Mouse (Mus musculus) limb, embryonic 10.5 days (tissue): ENCODE data around the gene Chfr. TPM values are rescaled to one million over a fixed set of nuclear protein-coding genes. Genes with fewer than 3 reads are reported as not detected.
"Not testable (repeated sequence)": the region's sequence is repeated elsewhere in the genome, so short reads cannot be mapped to it uniquely, and the experiment has no call there.

Experiments used
- DNase-seq: peaks from one replicate; pipeline ENCODE4 v3.0.0-alpha.2; 2017; ENCODE audit warnings: low spot score
- H3K27ac ChIP-seq: fragments of 300-500 bp; sonication (generic); 2 replicates; pipeline ENCODE4 v1.5.1; 2016; ENCODE audit warnings: mild to moderate bottlenecking
- H3K27me3 ChIP-seq: fragments of 300-500 bp; sonication (generic); 2 replicates; pipeline ENCODE4 v1.6.1; 2016; ENCODE audit warnings: low read depth, mild to moderate bottlenecking; ENCODE audit not compliant: poor library complexity, severe bottlenecking
- H3K36me3 ChIP-seq: fragments of 300-500 bp; sonication (generic); 2 replicates; pipeline ENCODE4 v1.6.1; 2016; ENCODE audit warnings: mild to moderate bottlenecking, moderate library complexity
- H3K4me1 ChIP-seq: fragments of 300-500 bp; sonication (generic); 2 replicates; pipeline ENCODE4 v1.6.1; 2016
- H3K4me3 ChIP-seq: fragments of 300-500 bp; sonication (generic); 2 replicates; pipeline ENCODE4 v1.5.1; 2016; ENCODE audit warnings: mild to moderate bottlenecking, moderate library complexity
- H3K9me3 ChIP-seq: fragments of 300-500 bp; sonication (generic); replicated peaks from 2 replicates; pipeline ENCODE4 v1.6.1; 2016; ENCODE audit warnings: mild to moderate bottlenecking
- WGBS: fragments of 180-500 bp; shearing (Covaris S2); methylation state at CpG from one replicate; pipeline ENCODE4 v1.1.7; 2016; 5-methylcytosine and 5-hydroxymethylcytosine counted together
- polyA plus RNA-seq: library from polyadenylated mRNA; unstranded; fragments of >200 nt; fragmentation: Nextera tagmentation; extraction: Ambion mirVana; gene quantifications from 2 replicates; pipeline ENCODE4 v1.2.1, GENCODE M21; 2016

The Chfr gene
- polyA plus RNA-seq, 1 experiment from 2014 or later, result 30.4 TPM

- Histone ChIP-seq H3K27me3 (peaks cover 21% of the 10 kb centered on the region), H3K27ac (no peak overlapping the region), H3K36me3 (peaks cover 49% of the 10 kb centered on the region), H3K4me1 (peaks cover 46% of the 10 kb centered on the region), H3K4me3 (no peak overlapping the region), H3K9me3 (no peaks in the 10 kb centered on the region)
- 93% methylated on average over 19 of the region's 19 CpGs for WGBS
- no peak for DNase-seq
Observed at GRCm38 (mm10) chr5:110102853-110103625, 32.6 kb upstream of the Chfr start.

DNA sequence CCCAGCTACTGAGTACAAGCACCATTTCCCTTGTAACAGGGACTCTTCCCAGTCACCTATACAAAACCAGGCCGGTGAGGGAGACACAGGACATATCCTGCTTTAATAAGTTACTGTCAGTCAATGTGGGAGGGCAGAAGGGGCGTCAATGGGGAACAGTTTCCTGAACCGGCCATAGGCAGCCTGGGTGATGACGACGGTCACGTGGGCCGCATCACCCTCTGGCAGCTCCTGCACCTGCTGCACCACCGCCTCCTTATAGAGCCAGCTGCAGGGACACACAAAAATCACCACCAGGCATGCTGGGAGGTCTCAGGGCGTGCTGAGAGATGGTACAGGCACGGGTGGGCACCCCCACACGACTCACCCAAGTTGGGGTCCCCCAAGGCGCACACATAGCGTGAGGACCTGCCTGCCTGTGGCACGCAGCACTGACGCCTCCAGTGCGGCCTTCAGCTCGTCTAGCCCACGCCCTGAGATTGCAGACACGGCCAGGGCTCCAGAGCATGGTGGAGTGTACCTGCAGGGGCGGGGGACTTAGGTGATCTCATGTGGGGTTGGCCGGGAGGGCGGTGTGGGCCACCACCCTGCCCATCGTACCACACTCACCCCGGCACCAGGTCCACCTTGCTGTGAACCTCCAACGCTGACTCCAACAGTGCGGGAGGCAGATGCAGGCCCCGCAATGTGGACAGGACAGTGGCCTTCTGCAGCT, 31.6 kb upstream of the Chfr start:
- WGBS, result 96% methylated on average over 27 of the region's 27 CpGs
- peaks cover 49% of the 10 kb centered on the region for H3K36me3 ChIP-seq

GRCm38 (mm10) chr5:110104616-110105380, 30.8 kb upstream of the Chfr start:
- DNase-seq, result no peak
- Histone ChIP-seq H3K9me3 (no peaks in the 10 kb centered on the region), H3K4me1 (peaks cover 37% of the 10 kb centered on the region), H3K27ac (no peak overlapping the region), H3K27me3 (peaks cover 21% of the 10 kb centered on the region), H3K36me3 (peaks cover 49% of the 10 kb centered on the region), H3K4me3 (no peak overlapping the region)
- 95% methylated on average over 36 of the region's 36 CpGs for WGBS

More for the DNA sequence above, 31.6 kb upstream of the Chfr start:
- H3K4me3 ChIP-seq, result no peak overlapping the region
- no peaks in the 10 kb centered on the region for H3K9me3 ChIP-seq
- H3K27me3 ChIP-seq, result peaks cover 21% of the 10 kb centered on the region
- no peak overlapping the region for H3K27ac ChIP-seq
- peaks cover 45% of the 10 kb centered on the region for H3K4me1 ChIP-seq
- no peak for DNase-seq

GRCm38 (mm10) chr5:110106140-110106871, 29.3 kb upstream of the Chfr start:
- Histone ChIP-seq H3K36me3 (peaks cover 49% of the 10 kb centered on the region), H3K9me3 (no peaks in the 10 kb centered on the region), H3K4me1 (peaks cover 29% of the 10 kb centered on the region), H3K27ac (peak overlapping the region; percentile 98; the same call in 1 of the 2 replicates), H3K4me3 (peak overlapping the region; percentile 93), H3K27me3 (peaks cover 7% of the 10 kb centered on the region)
- WGBS, result 94% methylated on average over 26 of the region's 26 CpGs
- DNase-seq, result no peak

DNA sequence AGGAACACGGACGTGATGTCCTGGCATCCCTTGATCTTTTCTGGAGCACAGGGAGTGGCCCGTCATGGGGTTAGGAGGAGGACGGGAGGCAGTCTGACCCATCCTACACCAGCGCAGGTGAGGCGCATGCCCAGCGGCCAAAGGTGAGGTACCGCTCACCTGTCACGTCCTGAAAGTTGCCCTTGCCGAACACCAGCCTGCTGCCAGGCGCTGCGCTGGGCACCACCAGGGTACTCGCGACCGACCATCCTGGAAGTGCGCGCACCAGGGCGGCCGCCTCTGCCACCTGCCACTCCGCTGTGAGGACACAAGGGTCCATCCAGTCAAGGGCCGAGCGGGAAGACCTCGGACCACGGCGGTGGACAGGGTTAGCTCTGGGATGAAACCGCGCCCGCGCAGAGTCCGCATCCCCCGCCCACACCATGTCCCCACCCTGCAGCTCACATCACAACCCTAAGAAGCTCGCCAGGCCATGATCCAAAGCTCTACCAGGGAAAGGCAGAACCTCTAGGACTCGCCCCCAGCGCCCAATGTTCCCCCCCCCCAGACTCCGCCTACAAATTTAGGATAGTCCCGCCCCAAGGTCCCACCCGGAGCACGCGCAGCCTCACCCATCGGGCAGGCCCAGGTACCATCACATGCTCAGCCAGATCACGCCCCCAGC, 28.6 kb upstream of the Chfr start:
- H3K36me3 ChIP-seq, result peaks cover 53% of the 10 kb centered on the region
- no peaks in the 10 kb centered on the region for H3K27me3 ChIP-seq
- 16% methylated on average over 41 of the region's 41 CpGs for WGBS
- H3K27ac ChIP-seq, result peak overlapping the region; percentile 98
- H3K9me3 ChIP-seq, result no peaks in the 10 kb centered on the region
- DNase-seq, result no peak
- peak overlapping the region; percentile 93 for H3K4me3 ChIP-seq
- peaks cover 22% of the 10 kb centered on the region for H3K4me1 ChIP-seq

DNA sequence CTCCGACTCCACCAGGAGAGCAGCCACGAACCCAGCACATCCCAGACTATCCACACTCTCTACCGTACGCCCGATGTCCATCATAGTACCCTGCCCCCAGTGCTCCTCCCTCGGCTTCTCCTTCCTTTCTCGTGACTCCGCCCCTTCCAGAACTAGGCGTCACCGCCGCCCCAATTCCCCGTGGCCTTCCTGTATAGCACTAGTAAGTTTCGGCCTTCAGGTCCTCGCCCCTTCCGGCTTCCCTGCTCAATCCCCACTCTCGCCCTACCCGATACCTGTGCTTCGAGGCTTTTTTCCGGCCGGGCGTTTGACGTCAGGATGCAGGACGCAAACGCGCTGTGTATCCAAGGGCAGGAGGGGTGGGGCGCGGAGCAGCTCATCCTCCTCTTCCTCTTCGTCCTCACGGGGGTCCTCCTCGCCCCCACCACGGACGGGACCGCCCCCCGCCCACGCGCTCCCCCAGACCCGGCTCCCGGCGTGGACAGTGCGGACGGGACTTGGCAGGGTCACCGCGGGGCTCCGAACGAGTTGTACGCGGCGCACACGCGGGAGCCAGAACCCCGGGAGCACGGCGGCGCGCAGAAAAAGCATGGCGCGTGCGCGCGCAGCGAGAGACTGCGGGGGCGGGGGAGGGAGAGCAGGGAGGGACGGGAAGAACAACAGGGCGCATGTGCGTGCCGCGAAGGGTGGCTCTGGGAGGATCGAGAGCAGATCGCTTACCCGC, 27.9 kb upstream of the Chfr start, which contains the start of gene Gtpbp6:
Gene Gtpbp6, minus strand, starts transcription at position 617 of the 724 bp plus-strand sequence.
- no peaks in the 10 kb centered on the region for H3K27me3 ChIP-seq
- DNase-seq, result peak; percentile 96
- H3K9me3 ChIP-seq, result no peaks in the 10 kb centered on the region
- peak within 1 kb of the TSS; percentile 98 for H3K27ac ChIP-seq
- peaks cover 51% of the 10 kb centered on the region for H3K36me3 ChIP-seq
- H3K4me3 ChIP-seq, result peak within 1 kb of the TSS; percentile 93
- WGBS, result under 1% methylated on average over 71 of the region's 71 CpGs
- peaks cover 20% of the 10 kb centered on the region for H3K4me1 ChIP-seq

DNA sequence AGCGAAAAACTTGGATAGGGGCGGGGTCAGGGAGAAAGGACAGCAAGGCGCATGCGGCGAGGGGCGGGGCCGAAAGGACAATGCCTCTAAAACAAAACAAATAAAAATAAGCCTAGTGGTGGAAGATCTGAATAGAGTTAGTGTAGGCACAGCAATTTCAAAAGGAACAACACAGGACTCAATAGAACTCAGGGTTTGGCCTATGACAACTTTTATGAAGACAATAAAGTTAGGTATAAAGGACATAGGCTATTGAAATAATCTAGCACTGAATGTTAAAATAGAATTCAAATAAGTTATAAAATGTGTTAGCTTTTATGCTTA, 27.4 kb upstream of the Chfr start:
- Histone ChIP-seq H3K27ac (peak overlapping the region; percentile 98), H3K9me3 (no peaks in the 10 kb centered on the region), H3K36me3 (peaks cover 51% of the 10 kb centered on the region), H3K27me3 (no peaks in the 10 kb centered on the region), H3K4me3 (peak overlapping the region; percentile 93), H3K4me1 (peaks cover 20% of the 10 kb centered on the region)
- 1% methylated on average over 7 of the region's 7 CpGs for WGBS
- no peak for DNase-seq

- WGBS, result under 1% methylated on average over 12 of the region's 12 CpGs
- peaks cover 46% of the 10 kb centered on the region for H3K36me3 ChIP-seq
- H3K27me3 ChIP-seq, result no peaks in the 10 kb centered on the region
- peak within 1 kb of the TSS; percentile 77 for H3K27ac ChIP-seq
- H3K4me1 ChIP-seq, result peaks cover 20% of the 10 kb centered on the region
- DNase-seq, result peak; percentile 92
- H3K9me3 ChIP-seq, result no peaks in the 10 kb centered on the region
- H3K4me3 ChIP-seq, result peak within 1 kb of the TSS; percentile 61
Observed at GRCm38 (mm10) chr5:110109991-110110441, 25.6 kb upstream of the Chfr start, which contains the start of gene Zfp605. TSS of gene Zfp605 (plus strand) at chr5:110110092.

GRCm38 (mm10) chr5:110122380-110122779, 13.3 kb upstream of the Chfr start:
- not testable (repeated sequence) for H3K4me1 ChIP-seq, H3K9me3 ChIP-seq, H3K27ac ChIP-seq, H3K4me3 ChIP-seq, DNase-seq, H3K27me3 ChIP-seq
- peaks cover 59% of the 10 kb centered on the region for H3K36me3 ChIP-seq
- 84% methylated on average over 3 of the region's 3 CpGs for WGBS

DNA sequence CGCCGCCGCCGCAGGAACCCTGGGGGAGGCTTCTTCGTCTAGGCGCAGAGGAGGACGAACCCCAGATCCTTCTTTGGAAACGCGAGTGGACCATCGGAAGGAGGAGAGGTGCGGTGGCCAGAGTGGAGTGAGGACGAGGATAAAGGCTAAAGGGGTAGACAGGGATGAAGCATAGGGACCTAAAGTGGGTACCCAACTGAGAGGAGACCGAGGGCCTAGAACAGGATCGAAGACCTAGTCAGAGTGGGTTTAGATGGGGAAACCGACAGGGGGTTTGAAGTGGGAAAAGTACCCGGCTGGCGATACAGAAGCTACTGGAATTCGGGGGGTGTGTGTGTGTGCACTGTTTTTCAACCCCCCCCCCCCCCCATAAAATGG, 434 bp downstream of the Chfr start:
- Histone ChIP-seq H3K4me3 (peak overlapping the region; percentile 70), H3K36me3 (peaks cover 18% of the 10 kb centered on the region), H3K27ac (peak overlapping the region; percentile 75), H3K4me1 (peaks cover 7% of the 10 kb centered on the region), H3K27me3 (no peaks in the 10 kb centered on the region), H3K9me3 (no peaks in the 10 kb centered on the region)
- WGBS, result 7% methylated on average over 18 of the region's 18 CpGs
- no peak for DNase-seq

- no peak overlapping the region for H3K27ac ChIP-seq
- no peaks in the 10 kb centered on the region for H3K27me3 ChIP-seq
- WGBS, result 92% methylated on average over 3 of the region's 3 CpGs
Observed at GRCm38 (mm10) chr5:110137816-110138215, 2.2 kb downstream of the Chfr start.

More at GRCm38 (mm10) chr5:110137816-110138215, 2.2 kb downstream of the Chfr start:
- no peak for DNase-seq
- H3K4me1 ChIP-seq, result peaks cover 7% of the 10 kb centered on the region
- H3K9me3 ChIP-seq, result no peaks in the 10 kb centered on the region
- peaks cover 31% of the 10 kb centered on the region for H3K36me3 ChIP-seq
- H3K4me3 ChIP-seq, result no peak overlapping the region
